Mouse (Mus musculus): ENCODE results near the gene Vac14. TPM values are rescaled to one million over a fixed set of nuclear protein-coding genes. Genes with fewer than 3 reads are reported as not detected.
A peak's percentile ranks its signal among the peaks of the same experiment; 100 is the strongest.
"Not testable (repeated sequence)": the region's sequence is repeated elsewhere in the genome, so short reads cannot be mapped to it uniquely, and the experiment has no call there.

Vac14 gene
- total RNA-seq, 2 experiments from 2014 or later = 24.4 to 26.1 TPM

DNA sequence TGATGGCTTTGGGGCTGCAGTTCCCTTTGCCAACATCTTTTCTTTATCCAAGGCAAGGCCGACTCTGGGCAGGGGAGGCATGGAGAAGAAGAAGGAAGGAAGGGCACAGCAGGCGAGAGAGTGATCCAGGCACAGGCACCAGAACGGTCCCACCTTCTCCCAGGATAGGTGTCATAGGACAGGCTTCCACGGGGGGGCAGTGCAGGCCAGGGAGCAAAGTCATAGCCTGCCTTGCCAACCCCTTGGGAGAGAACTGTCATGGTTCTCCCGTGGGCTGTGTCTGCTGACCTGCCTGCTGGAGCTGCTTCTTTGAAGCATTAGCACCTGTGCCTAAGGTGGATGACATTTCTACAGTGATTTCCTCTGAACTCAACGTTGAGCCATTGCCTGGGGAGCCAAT lies 27.7 kb downstream of the Vac14 start:
- peak; percentile 57 to 77 for DNase-seq (ENCODE audit: low spot score in 2 of 2)

DNA sequence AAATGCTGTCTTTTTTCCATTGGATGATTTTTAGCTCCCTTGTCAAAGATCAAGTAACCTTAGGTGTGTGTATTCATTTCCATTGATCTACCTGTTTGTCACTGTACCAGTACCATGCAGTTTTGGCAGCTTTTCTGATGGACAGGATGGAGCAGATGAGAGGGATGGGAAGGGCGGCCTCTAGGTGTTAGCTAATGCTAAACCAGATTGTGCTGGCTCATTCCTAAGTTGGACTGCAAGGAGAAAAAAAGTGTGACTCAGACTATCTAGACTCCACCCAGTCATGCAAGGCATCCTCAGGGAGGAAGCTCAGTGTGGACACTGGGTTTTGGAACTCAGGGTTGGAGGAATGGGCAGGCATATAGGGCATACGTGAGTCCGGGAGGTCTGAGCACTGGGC lies 30.2 kb downstream of the Vac14 start:
- DNase-seq (ENCODE audit: low spot score in 2 of 2) = no peak

GRCm38 (mm10) chr8:110649286-110649685 lies 30.9 kb downstream of the Vac14 start:
- no peak for DNase-seq (ENCODE audit: low spot score in 2 of 2)

DNA sequence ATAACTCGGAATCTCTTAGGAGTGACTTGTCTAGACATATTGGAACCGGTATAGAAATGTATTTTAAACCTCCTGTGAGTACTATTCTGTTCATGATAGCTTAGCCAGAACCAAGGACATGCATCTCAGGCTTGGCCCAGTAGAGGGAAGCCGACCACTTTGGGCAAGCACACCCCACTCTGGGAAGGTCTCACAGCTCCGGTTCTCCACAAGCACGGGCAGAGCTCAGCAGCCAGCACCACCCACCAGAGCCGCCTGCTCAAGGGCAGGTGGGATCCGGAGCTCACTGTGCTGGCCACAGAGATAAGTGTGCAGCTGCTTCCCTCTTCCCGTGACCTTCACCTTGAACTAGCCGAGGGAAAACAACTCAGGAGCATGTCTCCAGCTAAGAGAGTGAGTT lies 32.5 kb downstream of the Vac14 start:
- DNase-seq (ENCODE audit: low spot score in 2 of 2) = no peak

GRCm38 (mm10) chr8:110651847-110652246 lies 33.5 kb downstream of the Vac14 start:
- DNase-seq (ENCODE audit: low spot score in 2 of 2) = no peak

DNA sequence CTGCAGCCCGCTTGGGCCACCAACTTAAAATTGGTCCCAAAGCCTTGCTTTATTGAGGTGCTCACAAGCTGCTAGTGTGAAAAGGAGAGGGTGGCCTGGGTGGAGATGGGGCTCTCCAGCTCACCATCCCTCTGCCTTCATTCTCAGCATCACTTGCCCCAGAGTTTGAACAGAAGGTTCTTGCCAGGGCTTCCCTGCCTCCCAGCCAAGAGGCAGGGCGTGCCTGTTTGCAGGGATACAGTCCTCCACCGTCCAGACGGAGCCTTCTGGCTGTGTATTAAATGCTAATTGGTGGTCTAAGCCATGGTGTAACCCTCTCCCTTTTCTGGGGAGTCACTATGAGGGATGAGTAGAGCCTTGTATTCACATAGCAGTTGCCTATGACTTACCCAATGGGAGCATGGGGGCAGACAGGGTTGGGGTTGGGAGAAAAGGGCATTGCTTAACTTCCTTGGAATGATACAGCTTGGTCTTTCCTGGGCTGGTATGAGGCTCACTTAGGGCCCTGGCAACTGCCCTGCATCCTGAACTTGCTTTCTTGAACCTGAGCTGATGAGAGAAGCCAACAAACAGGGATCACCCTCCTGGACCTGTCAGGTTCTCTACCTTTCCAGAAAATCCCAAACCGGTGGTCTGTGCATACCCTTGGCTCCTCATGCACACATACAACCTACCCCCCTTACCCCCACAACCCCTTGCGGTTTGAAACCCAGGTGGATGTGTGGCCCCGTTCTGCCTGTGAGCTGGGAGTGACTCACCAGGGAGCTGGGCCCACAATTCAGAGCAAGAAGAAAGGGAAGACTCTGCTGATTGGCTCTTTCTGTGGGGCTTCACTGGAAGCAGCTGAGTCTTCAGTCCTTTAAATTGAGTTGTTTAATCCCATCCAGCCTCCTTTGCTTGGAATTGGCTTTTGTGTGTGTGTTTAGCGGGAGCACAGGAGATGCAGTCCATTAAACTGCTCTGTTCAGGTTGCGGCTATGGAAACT lies 36.0 kb downstream of the Vac14 start:
- DNase-seq (ENCODE audit: low spot score in 2 of 2) = no peak

GRCm38 (mm10) chr8:110655827-110656226 lies 37.4 kb downstream of the Vac14 start:
- no peak for DNase-seq (ENCODE audit: low spot score in 2 of 2)

DNA sequence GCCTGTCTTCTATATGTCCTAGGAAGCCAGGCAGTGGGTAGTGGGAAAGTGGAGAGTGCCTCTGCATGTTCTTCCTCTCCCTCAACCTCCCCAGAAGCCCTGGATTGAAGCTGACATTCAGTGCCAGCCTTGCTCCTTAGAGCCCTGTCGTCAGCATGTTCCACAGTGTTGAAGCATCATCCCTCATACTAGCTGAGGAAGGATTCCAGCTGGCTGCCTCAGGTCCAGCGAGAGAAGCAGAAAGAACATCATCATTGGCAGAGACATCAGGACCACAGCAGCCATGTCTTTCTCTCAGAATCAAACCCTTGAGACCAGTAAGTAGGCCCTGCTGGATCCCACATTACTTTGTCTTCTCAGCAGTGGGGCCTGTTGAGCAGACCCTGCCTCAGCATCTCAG lies 39.3 kb downstream of the Vac14 start:
- no peak for DNase-seq (ENCODE audit: low spot score in 2 of 2)

GRCm38 (mm10) chr8:110660121-110660520 lies 41.7 kb downstream of the Vac14 start:
- DNase-seq (ENCODE audit: low spot score in 2 of 2) = no peak

GRCm38 (mm10) chr8:110662545-110662944 lies 44.2 kb downstream of the Vac14 start:
- DNase-seq (ENCODE audit: low spot score in 2 of 2) = no peak

GRCm38 (mm10) chr8:110663015-110663742 lies 44.8 kb downstream of the Vac14 start:
- DNase-seq (ENCODE audit: low spot score in 2 of 2) = no peak

GRCm38 (mm10) chr8:110664202-110664896 lies 46.0 kb downstream of the Vac14 start:
- peak; percentile 68 to 74 for DNase-seq (ENCODE audit: low spot score in 2 of 2)

DNA sequence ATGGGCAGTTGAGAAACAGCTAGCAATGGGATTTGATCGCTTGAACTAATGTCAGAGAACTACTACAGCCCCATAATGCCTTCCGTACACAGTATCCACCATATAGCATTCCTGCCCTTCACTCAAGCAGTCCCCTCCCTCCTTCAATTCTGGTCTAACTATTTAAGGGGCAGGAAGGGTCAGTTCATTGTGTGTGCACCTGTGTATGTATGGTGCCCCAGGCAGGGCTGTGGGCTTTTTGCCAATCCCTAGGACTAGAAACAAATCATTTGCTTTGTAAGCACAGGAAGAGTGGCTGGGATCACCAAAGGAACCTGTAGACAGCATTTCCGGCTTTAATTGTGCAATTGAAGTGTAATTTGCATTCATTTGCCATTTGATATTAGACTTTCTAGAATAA lies 46.6 kb downstream of the Vac14 start:
- no peak for DNase-seq (ENCODE audit: low spot score in 2 of 2)

DNA sequence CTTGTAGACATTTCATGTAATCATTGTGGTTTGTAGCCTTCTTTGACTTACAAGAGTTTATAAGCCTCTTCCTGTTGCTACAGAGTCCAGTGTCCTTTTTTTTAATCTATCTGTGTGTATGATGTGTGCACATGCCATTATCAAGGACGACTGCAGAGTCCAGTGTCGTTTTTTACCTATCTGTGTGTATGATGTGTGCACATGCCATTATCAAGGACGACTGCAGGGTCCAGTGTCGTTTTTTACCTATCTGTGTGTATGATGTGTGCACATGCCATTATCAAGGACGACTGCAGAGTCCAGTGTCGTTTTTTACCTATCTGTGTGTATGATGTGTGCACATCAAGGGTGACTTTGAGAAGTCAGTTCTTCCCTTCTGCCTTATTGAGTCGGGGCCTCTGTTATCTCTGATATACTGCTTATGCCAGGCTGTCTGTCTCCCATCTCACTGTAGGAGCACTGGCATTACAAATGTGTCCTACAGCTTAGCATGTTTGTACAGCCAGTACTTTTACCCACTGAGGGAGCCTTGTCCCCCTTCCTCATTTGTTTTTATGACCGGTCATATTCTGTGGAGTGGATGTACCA lies 49.3 kb downstream of the Vac14 start:
- not testable (repeated sequence) for DNase-seq (ENCODE audit: low spot score in 2 of 2)

DNA sequence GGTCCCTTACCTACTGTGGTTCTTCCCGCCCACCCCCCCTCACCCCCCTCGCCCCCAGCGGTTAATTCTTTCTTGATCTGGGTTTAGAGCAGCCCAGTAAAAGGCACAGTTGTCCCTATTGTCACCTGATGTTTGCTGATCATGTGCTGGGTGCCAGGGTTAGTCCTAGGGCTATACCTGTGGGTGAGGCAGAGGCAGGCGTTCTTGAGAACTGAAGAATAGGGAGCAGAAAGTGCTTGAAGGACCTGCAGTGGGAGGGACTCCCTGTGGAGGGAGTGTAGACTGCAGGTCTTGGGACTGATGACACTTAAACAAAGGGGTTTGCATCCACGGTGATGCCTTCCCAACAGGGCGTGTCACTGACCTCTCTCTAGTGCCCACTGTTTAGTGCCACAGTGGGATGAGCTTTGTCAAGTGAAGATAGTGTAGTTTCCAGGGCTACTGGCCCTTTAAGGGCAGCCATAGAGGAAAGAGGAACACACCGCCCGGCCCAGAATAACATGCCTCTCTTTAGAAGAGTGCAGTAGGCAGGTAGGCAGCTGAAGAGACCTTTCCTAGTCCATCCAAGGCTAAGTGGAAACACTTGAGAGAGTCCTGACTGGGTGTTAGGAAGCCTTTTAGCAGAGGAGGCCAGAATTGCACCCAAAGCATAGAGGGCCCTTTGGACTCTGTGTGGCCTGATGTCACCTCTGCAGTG lies 51.7 kb downstream of the Vac14 start:
- no peak for DNase-seq (ENCODE audit: low spot score in 2 of 2)

GRCm38 (mm10) chr8:110671309-110671708 lies 52.9 kb downstream of the Vac14 start:
- DNase-seq (ENCODE audit: low spot score in 2 of 2) = no peak

GRCm38 (mm10) chr8:110672133-110672532 lies 53.7 kb downstream of the Vac14 start:
- DNase-seq (ENCODE audit: low spot score in 2 of 2) = no peak

DNA sequence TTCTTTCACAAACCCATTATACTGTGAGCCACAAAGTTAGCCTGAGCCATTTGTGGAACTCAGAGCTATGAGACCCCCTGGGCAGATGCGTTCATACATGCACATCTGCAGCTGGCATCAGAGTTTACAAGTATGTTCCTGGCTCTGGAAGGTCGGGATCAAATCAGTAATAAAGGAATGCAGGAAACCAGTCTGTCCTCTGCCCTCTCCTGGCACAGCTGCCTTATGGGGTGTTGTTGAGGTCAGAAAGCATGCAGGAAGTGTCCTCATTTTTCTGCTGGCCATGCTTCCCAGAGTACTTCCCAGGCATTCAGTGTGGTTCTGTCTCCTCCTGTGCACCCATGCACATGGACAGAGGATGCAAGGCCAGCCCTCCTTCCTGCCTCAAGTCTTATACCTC lies 54.8 kb downstream of the Vac14 start:
- no peak for DNase-seq (ENCODE audit: low spot score in 2 of 2)

- no peak for DNase-seq (ENCODE audit: low spot score in 2 of 2)
Observed at GRCm38 (mm10) chr8:110674589-110674988, 56.2 kb downstream of the Vac14 start.

- no peak for DNase-seq (ENCODE audit: low spot score in 2 of 2)
Observed at GRCm38 (mm10) chr8:110676702-110677101, 58.3 kb downstream of the Vac14 start.

All from layer of hippocampus, adult 18-20 months (tissue).